Mouse (Mus musculus): Measurements from ENCODE around the gene Zfp385b. TPM values are rescaled to one million over a fixed set of nuclear protein-coding genes. Genes with fewer than 3 reads are reported as not detected.

Zfp385b gene
- total and polyA plus RNA-seq, 2 experiments: 10.2 to 36.5 TPM

DNA sequence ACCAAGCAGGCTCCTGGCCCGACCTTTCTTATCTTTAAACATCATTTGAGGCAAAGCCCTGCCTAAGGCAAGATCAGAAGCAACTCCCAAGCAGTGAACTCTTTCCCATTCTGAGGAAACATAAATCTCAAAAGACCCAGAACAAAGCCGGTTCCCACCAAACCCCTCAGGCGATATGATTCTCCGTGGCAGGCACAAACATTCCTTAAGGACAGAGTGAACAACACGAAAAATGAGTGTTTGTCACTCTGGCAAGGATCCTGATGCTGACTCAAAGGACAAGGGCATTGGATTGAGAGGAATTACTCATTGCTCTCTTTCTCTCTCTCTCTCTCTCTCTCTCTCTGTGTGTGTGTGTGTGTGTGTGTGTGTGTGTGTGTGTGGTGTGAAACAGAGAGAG, 105.6 kb downstream of the Zfp385b start:
- Histone ChIP-seq H3K27ac (replicated peaks; ENCODE audit: insufficient read depth, low read depth, low read length) (no peak overlapping the region), H3K4me3 (ENCODE audit: insufficient read depth, low read depth, low read length) (no peak overlapping the region), H3K4me1 (ENCODE audit: control insufficient read depth, insufficient read depth, low read length) (no peaks in the 10 kb centered on the region; the same call in 1 of the 2 replicates), H3K36me3 (ENCODE audit: control insufficient read depth, insufficient read depth, low read length) (no peaks in the 10 kb centered on the region), H3K9ac (ENCODE audit: low read depth, low read length) (no peak overlapping the region), H3K79me2 (ENCODE audit: control insufficient read depth, insufficient read depth, low read length) (no peaks in the 10 kb centered on the region), H3K27me3 (ENCODE audit: control insufficient read depth, insufficient read depth, low read length) (peaks cover 2% of the 10 kb centered on the region; the same call in 1 of the 2 replicates)
- WGBS: 55% methylated on average over 5 of the region's 5 CpGs
- TF ChIP-seq CTCF (IDR thresholded peaks at IDR 0.05; ENCODE audit: low read depth, low read length) (no peak), POLR2A (IDR thresholded peaks at IDR 0.05; ENCODE audit: extremely low read depth, insufficient read depth, low read length) (no peak)
- no peak for DNase-seq (ENCODE audit: extremely low read depth, low read depth, low spot score)

- Histone ChIP-seq H3K27ac (replicated peaks; ENCODE audit: insufficient read depth, low read depth, low read length) (no peak overlapping the region), H3K4me3 (ENCODE audit: insufficient read depth, low read depth, low read length) (no peak overlapping the region), H3K36me3 (ENCODE audit: control insufficient read depth, insufficient read depth, low read length) (no peaks in the 10 kb centered on the region), H3K27me3 (ENCODE audit: control insufficient read depth, insufficient read depth, low read length) (peaks cover under 1% of the 10 kb centered on the region; the same call in 1 of the 2 replicates), H3K79me2 (ENCODE audit: control insufficient read depth, insufficient read depth, low read length) (no peaks in the 10 kb centered on the region), H3K4me1 (ENCODE audit: control insufficient read depth, insufficient read depth, low read length) (no peaks in the 10 kb centered on the region; the same call in 1 of the 2 replicates), H3K9ac (ENCODE audit: low read depth, low read length) (no peak overlapping the region)
- no peak for DNase-seq (ENCODE audit: extremely low read depth, low read depth, low spot score)
- 69% methylated on average over 1 of the region's 1 CpGs for WGBS
- no peak for TF ChIP-seq CTCF (IDR thresholded peaks at IDR 0.05; ENCODE audit: low read depth, low read length)
These were observed 107.7 kb downstream of the Zfp385b start for GRCm38 (mm10) chr2:77711751-77712150.

DNA sequence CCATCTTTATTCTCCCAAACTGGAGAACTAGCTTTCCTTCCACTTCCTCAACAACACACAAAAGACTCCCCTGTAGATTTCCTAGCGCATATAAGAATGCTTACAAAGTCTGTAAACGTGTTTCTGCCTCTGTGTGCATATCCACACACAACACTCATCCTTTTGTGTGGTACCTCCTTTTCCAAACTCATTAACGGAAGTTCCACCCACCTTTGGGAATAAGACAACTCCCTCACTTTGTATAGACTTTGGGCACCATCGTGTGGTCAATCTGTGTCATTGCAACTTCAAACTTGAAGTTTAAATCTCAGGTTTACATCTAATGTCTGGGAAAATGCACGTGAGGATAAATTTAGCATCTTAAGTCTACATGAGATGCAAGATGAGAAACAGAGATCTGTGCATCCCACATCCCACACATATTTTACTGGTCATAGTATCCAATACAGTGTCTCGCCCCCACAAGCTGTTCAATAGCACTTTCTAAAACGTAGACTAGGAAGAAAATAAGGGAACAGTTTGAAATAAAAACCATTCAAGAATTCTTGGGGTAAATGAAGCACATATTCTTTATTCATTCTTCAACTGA, 110.1 kb downstream of the Zfp385b start:
- H3K79me2 ChIP-seq (ENCODE audit: control insufficient read depth, insufficient read depth, low read length): no peaks in the 10 kb centered on the region
- no peaks in the 10 kb centered on the region; the same call in 1 of the 2 replicates for H3K4me1 ChIP-seq (ENCODE audit: control insufficient read depth, insufficient read depth, low read length)
- H3K36me3 ChIP-seq (ENCODE audit: control insufficient read depth, insufficient read depth, low read length): no peaks in the 10 kb centered on the region
- 31% methylated on average over 7 of the region's 7 CpGs for WGBS
- H3K9ac ChIP-seq (ENCODE audit: low read depth, low read length): no peak overlapping the region
- no peaks in the 10 kb centered on the region; the same call in 1 of the 2 replicates for H3K27me3 ChIP-seq (ENCODE audit: control insufficient read depth, insufficient read depth, low read length)
- H3K27ac ChIP-seq (replicated peaks; ENCODE audit: insufficient read depth, low read depth, low read length): no peak overlapping the region
- DNase-seq (ENCODE audit: extremely low read depth, low read depth, low spot score): peak; percentile 44
- TF ChIP-seq POLR2A (IDR thresholded peaks at IDR 0.05; ENCODE audit: extremely low read depth, insufficient read depth, low read length) (no peak), CTCF (IDR thresholded peaks at IDR 0.05; ENCODE audit: low read depth, low read length) (peak; percentile 46)
- no peak overlapping the region for H3K4me3 ChIP-seq (ENCODE audit: insufficient read depth, low read depth, low read length)

GRCm38 (mm10) chr2:77707138-77707537, 112.3 kb downstream of the Zfp385b start:
- no peaks in the 10 kb centered on the region for H3K79me2 ChIP-seq (ENCODE audit: control insufficient read depth, insufficient read depth, low read length)
- H3K9ac ChIP-seq (ENCODE audit: low read depth, low read length): no peak overlapping the region
- H3K4me3 ChIP-seq (ENCODE audit: insufficient read depth, low read depth, low read length): no peak overlapping the region
- DNase-seq (ENCODE audit: extremely low read depth, low read depth, low spot score): no peak
- no peaks in the 10 kb centered on the region; the same call in 1 of the 2 replicates for H3K27me3 ChIP-seq (ENCODE audit: control insufficient read depth, insufficient read depth, low read length)
- TF ChIP-seq CTCF (IDR thresholded peaks at IDR 0.05; ENCODE audit: low read depth, low read length) (no peak), POLR2A (IDR thresholded peaks at IDR 0.05; ENCODE audit: extremely low read depth, insufficient read depth, low read length) (no peak)
- no peaks in the 10 kb centered on the region; the same call in 1 of the 2 replicates for H3K4me1 ChIP-seq (ENCODE audit: control insufficient read depth, insufficient read depth, low read length)
- WGBS: 81% methylated on average over 9 of the region's 9 CpGs
- H3K27ac ChIP-seq (replicated peaks; ENCODE audit: insufficient read depth, low read depth, low read length): no peak overlapping the region
- no peaks in the 10 kb centered on the region for H3K36me3 ChIP-seq (ENCODE audit: control insufficient read depth, insufficient read depth, low read length)

- no peak overlapping the region for H3K9ac ChIP-seq (ENCODE audit: low read depth, low read length)
- no peaks in the 10 kb centered on the region; the same call in 1 of the 2 replicates for H3K4me1 ChIP-seq (ENCODE audit: control insufficient read depth, insufficient read depth, low read length)
- H3K27ac ChIP-seq (replicated peaks; ENCODE audit: insufficient read depth, low read depth, low read length): no peak overlapping the region
- 75% methylated on average over 2 of the region's 2 CpGs for WGBS
- no peak for TF ChIP-seq CTCF (IDR thresholded peaks at IDR 0.05; ENCODE audit: low read depth, low read length)
- TF ChIP-seq POLR2A (IDR thresholded peaks at IDR 0.05; ENCODE audit: extremely low read depth, insufficient read depth, low read length): no peak
- H3K4me3 ChIP-seq (ENCODE audit: insufficient read depth, low read depth, low read length): no peak overlapping the region
- H3K36me3 ChIP-seq (ENCODE audit: control insufficient read depth, insufficient read depth, low read length): no peaks in the 10 kb centered on the region
- H3K79me2 ChIP-seq (ENCODE audit: control insufficient read depth, insufficient read depth, low read length): no peaks in the 10 kb centered on the region
- DNase-seq (ENCODE audit: extremely low read depth, low read depth, low spot score): no peak
- no peaks in the 10 kb centered on the region for H3K27me3 ChIP-seq (ENCODE audit: control insufficient read depth, insufficient read depth, low read length)
These were observed 114.0 kb downstream of the Zfp385b start for GRCm38 (mm10) chr2:77705476-77705875.

GRCm38 (mm10) chr2:77703080-77703479, 116.4 kb downstream of the Zfp385b start:
- no peak for TF ChIP-seq CTCF (IDR thresholded peaks at IDR 0.05; ENCODE audit: low read depth, low read length)
- no peak for TF ChIP-seq POLR2A (IDR thresholded peaks at IDR 0.05; ENCODE audit: extremely low read depth, insufficient read depth, low read length)
- Histone ChIP-seq H3K4me3 (ENCODE audit: insufficient read depth, low read depth, low read length) (no peak overlapping the region), H3K4me1 (ENCODE audit: control insufficient read depth, insufficient read depth, low read length) (no peaks in the 10 kb centered on the region), H3K79me2 (ENCODE audit: control insufficient read depth, insufficient read depth, low read length) (no peaks in the 10 kb centered on the region), H3K36me3 (ENCODE audit: control insufficient read depth, insufficient read depth, low read length) (no peaks in the 10 kb centered on the region), H3K9ac (ENCODE audit: low read depth, low read length) (no peak overlapping the region), H3K27ac (replicated peaks; ENCODE audit: insufficient read depth, low read depth, low read length) (no peak overlapping the region), H3K27me3 (ENCODE audit: control insufficient read depth, insufficient read depth, low read length) (no peaks in the 10 kb centered on the region)
- no peak for DNase-seq (ENCODE audit: extremely low read depth, low read depth, low spot score)
- 74% methylated on average over 19 of the region's 19 CpGs for WGBS
